Mouse (Mus musculus) neural tube, embryonic 15.5 days (tissue): ENCODE measurements at regions not wholly inside any gene's neighbourhood (a gene's known extent, or its start where the extent isn't known, plus 50 kb on each side); places are given as distances from the start of the nearest gene placed in this dataset.

ENCODE experiments used
- ATAC-seq: fragments of 200-750 bp; cut with Nextera tagmentation; 2 replicates; pipeline ENCODE4 v1.8.0; 2017; ENCODE audit warnings: mild to moderate bottlenecking, moderate TSS enrichment, moderate library complexity; ENCODE audit not compliant: low FRiP score
- H3K27ac ChIP-seq: fragments of 300-500 bp; sonication (generic); replicated peaks from 2 replicates; pipeline ENCODE4 v1.5.1; 2015; ENCODE audit warnings: mild to moderate bottlenecking, inconsistent platforms
- H3K27me3 ChIP-seq: fragments of 300-500 bp; sonication (generic); replicated peaks from 2 replicates; pipeline ENCODE4 v1.6.1; 2015; ENCODE audit warnings: inconsistent platforms
- H3K36me3 ChIP-seq: fragments of 300-500 bp; sonication (generic); 2 replicates; pipeline ENCODE4 v1.6.1; 2015; ENCODE audit warnings: inconsistent platforms
- H3K4me1 ChIP-seq: fragments of 300-500 bp; sonication (generic); 2 replicates; pipeline ENCODE4 v1.6.1; 2015; ENCODE audit warnings: inconsistent platforms
- H3K4me2 ChIP-seq: fragments of 300-500 bp; sonication (generic); 2 replicates; pipeline ENCODE4 v1.6.1; 2015; ENCODE audit warnings: inconsistent platforms, mild to moderate bottlenecking, moderate library complexity
- H3K4me3 ChIP-seq: fragments of 300-500 bp; sonication (generic); replicated peaks from 2 replicates; pipeline ENCODE4 v1.5.1; 2015; ENCODE audit warnings: mild to moderate bottlenecking, inconsistent platforms
- H3K9ac ChIP-seq: fragments of 300-500 bp; sonication (generic); replicated peaks from 2 replicates; pipeline ENCODE4 v1.6.1; 2015; ENCODE audit warnings: mild to moderate bottlenecking, inconsistent platforms
- H3K9me3 ChIP-seq: fragments of 300-500 bp; sonication (generic); replicated peaks from 2 replicates; pipeline ENCODE4 v1.6.1; 2016; ENCODE audit warnings: inconsistent platforms
- whole genome bisulfite sequencing: fragments of 180-500 bp; shearing (Covaris S2); methylation state at CpG from one replicate; pipeline ENCODE4 v1.1.7; 2015; ENCODE audit warnings: mixed read lengths; 5-methylcytosine and 5-hydroxymethylcytosine counted together

- Histone ChIP-seq H3K4me2 (no peak overlapping the region), H3K27me3 (no peaks in the 10 kb centered on the region), H3K9ac (no peak overlapping the region), H3K4me3 (no peak overlapping the region), H3K9me3 (no peaks in the 10 kb centered on the region), H3K36me3 (no peaks in the 10 kb centered on the region), H3K4me1 (no peaks in the 10 kb centered on the region), H3K27ac (no peak overlapping the region)
- no peak for ATAC-seq
- WGBS, result 75% methylated on average over 5 of the region's 5 CpGs
These were observed 88.5 kb downstream of the Irx1 start for GRCm38 (mm10) chr13:71874986-71875385.

GRCm38 (mm10) chr13:71868763-71869162 lies 94.8 kb downstream of the Irx1 start:
- Histone ChIP-seq H3K36me3 (no peaks in the 10 kb centered on the region), H3K4me2 (no peak overlapping the region), H3K4me3 (no peak overlapping the region), H3K27me3 (no peaks in the 10 kb centered on the region), H3K4me1 (no peaks in the 10 kb centered on the region), H3K27ac (no peak overlapping the region), H3K9ac (no peak overlapping the region), H3K9me3 (no peaks in the 10 kb centered on the region)
- WGBS, result 75% methylated on average over 6 of the region's 6 CpGs
- no peak for ATAC-seq

- 75% methylated on average over 7 of the region's 7 CpGs for WGBS
- Histone ChIP-seq H3K4me1 (no peaks in the 10 kb centered on the region), H3K9me3 (no peaks in the 10 kb centered on the region), H3K4me3 (no peak overlapping the region), H3K27ac (no peak overlapping the region), H3K27me3 (no peaks in the 10 kb centered on the region), H3K9ac (no peak overlapping the region), H3K36me3 (no peaks in the 10 kb centered on the region), H3K4me2 (no peak overlapping the region)
- no peak for ATAC-seq
These were observed 110.0 kb downstream of the Irx1 start for GRCm38 (mm10) chr13:71853426-71854025.

- Histone ChIP-seq H3K27me3 (no peaks in the 10 kb centered on the region), H3K36me3 (no peaks in the 10 kb centered on the region), H3K27ac (no peak overlapping the region), H3K9ac (no peak overlapping the region), H3K9me3 (no peaks in the 10 kb centered on the region), H3K4me2 (no peak overlapping the region), H3K4me3 (no peak overlapping the region), H3K4me1 (0 out of 2 replicates have a peak, but pooled peaks cover 3% of the 10 kb centered on the region)
- ATAC-seq, result peak; percentile 85
- 41% methylated on average over 16 of the region's 16 CpGs for WGBS
These were observed 159.2 kb downstream of the Irx1 start for GRCm38 (mm10) chr13:71804032-71804958.

GRCm38 (mm10) chr13:71798288-71798687 lies 165.2 kb downstream of the Irx1 start:
- WGBS, result 89% methylated on average over 6 of the region's 6 CpGs
- no peak for ATAC-seq
- Histone ChIP-seq H3K4me3 (no peak overlapping the region), H3K27ac (no peak overlapping the region), H3K4me1 (no peaks in the 10 kb centered on the region), H3K4me2 (no peak overlapping the region), H3K36me3 (no peaks in the 10 kb centered on the region), H3K27me3 (no peaks in the 10 kb centered on the region), H3K9ac (no peak overlapping the region), H3K9me3 (no peaks in the 10 kb centered on the region)

GRCm38 (mm10) chr13:71784740-71785139 lies 178.8 kb downstream of the Irx1 start:
- Histone ChIP-seq H3K9ac (no peak overlapping the region), H3K27me3 (no peaks in the 10 kb centered on the region), H3K36me3 (no peaks in the 10 kb centered on the region), H3K27ac (no peak overlapping the region), H3K4me1 (peaks cover 4% of the 10 kb centered on the region; the same call in 1 of the 2 replicates), H3K4me3 (no peak overlapping the region), H3K9me3 (no peaks in the 10 kb centered on the region), H3K4me2 (no peak overlapping the region)
- WGBS, result 54% methylated on average over 10 of the region's 10 CpGs
- ATAC-seq, result no peak

GRCm38 (mm10) chr13:71747003-71747965 lies 216.2 kb downstream of the Irx1 start:
- no peaks in the 10 kb centered on the region for H3K9me3 ChIP-seq
- no peak overlapping the region for H3K27ac ChIP-seq
- no peaks in the 10 kb centered on the region for H3K4me1 ChIP-seq
- H3K4me3 ChIP-seq, result no peak overlapping the region
- no peaks in the 10 kb centered on the region for H3K36me3 ChIP-seq
- 85% methylated on average over 11 of the region's 11 CpGs for WGBS
- no peak overlapping the region for H3K9ac ChIP-seq
- no peak overlapping the region for H3K4me2 ChIP-seq
- no peak for ATAC-seq
- no peaks in the 10 kb centered on the region for H3K27me3 ChIP-seq

- no peak overlapping the region for H3K27ac ChIP-seq
- no peaks in the 10 kb centered on the region for H3K36me3 ChIP-seq
- no peaks in the 10 kb centered on the region for H3K9me3 ChIP-seq
- H3K9ac ChIP-seq, result no peak overlapping the region
- H3K4me2 ChIP-seq, result no peak overlapping the region
- 16% methylated on average over 3 of the region's 3 CpGs for WGBS
- no peak for ATAC-seq
- no peaks in the 10 kb centered on the region for H3K4me1 ChIP-seq
- no peak overlapping the region for H3K4me3 ChIP-seq
- no peaks in the 10 kb centered on the region for H3K27me3 ChIP-seq
These were observed 217.0 kb downstream of the Irx1 start for GRCm38 (mm10) chr13:71746534-71746933.

GRCm38 (mm10) chr13:71736821-71737345 lies 226.6 kb downstream of the Irx1 start:
- Histone ChIP-seq H3K27ac (no peak overlapping the region), H3K4me1 (peaks cover 10% of the 10 kb centered on the region; the same call in 1 of the 2 replicates), H3K27me3 (no peaks in the 10 kb centered on the region; the same call in 1 of the 2 replicates), H3K36me3 (no peaks in the 10 kb centered on the region), H3K4me2 (no peak overlapping the region), H3K9me3 (no peaks in the 10 kb centered on the region), H3K4me3 (no peak overlapping the region), H3K9ac (no peak overlapping the region)
- ATAC-seq, result no peak
- 82% methylated on average over 8 of the region's 8 CpGs for WGBS

GRCm38 (mm10) chr13:71734261-71734660 lies 229.3 kb downstream of the Irx1 start:
- no peak for ATAC-seq
- H3K4me1 ChIP-seq, result peaks cover 10% of the 10 kb centered on the region; the same call in 1 of the 2 replicates
- 19% methylated on average over 12 of the region's 12 CpGs for WGBS
- H3K36me3 ChIP-seq, result no peaks in the 10 kb centered on the region
- no peaks in the 10 kb centered on the region; the same call in 1 of the 2 replicates for H3K27me3 ChIP-seq
- no peak overlapping the region for H3K4me2 ChIP-seq
- H3K4me3 ChIP-seq, result no peak overlapping the region
- no peak overlapping the region for H3K9ac ChIP-seq
- H3K9me3 ChIP-seq, result no peaks in the 10 kb centered on the region
- H3K27ac ChIP-seq, result no peak overlapping the region

- Histone ChIP-seq H3K9me3 (no peaks in the 10 kb centered on the region), H3K27me3 (no peaks in the 10 kb centered on the region; the same call in 1 of the 2 replicates), H3K9ac (no peak overlapping the region), H3K4me2 (no peak overlapping the region), H3K36me3 (no peaks in the 10 kb centered on the region), H3K27ac (no peak overlapping the region), H3K4me3 (no peak overlapping the region), H3K4me1 (peaks cover 10% of the 10 kb centered on the region; the same call in 1 of the 2 replicates)
- WGBS, result 79% methylated on average over 5 of the region's 5 CpGs
- ATAC-seq, result no peak
These were observed 230.2 kb downstream of the Irx1 start for GRCm38 (mm10) chr13:71733360-71733759.
